Mouse (Mus musculus) C2C12 (cell line): ENCODE results near the gene Rpgrip1l.

Source experiments
- CTCF ChIP-seq: IDR thresholded peaks from one replicate; pipeline ENCODE4 v1.5.1; 2011; ENCODE audit not compliant: control insufficient read depth, insufficient read depth, insufficient read length
- MAX ChIP-seq: IDR thresholded peaks from one replicate; pipeline ENCODE4 v1.6.1; 2011; ENCODE audit warnings: mild to moderate bottlenecking, control low read depth
- MYOD1 ChIP-seq: IDR thresholded peaks from one replicate; pipeline ENCODE4 v1.6.1; 2011; ENCODE audit warnings: low read depth; ENCODE audit not compliant: control insufficient read depth, insufficient read length
- MYOG ChIP-seq: IDR thresholded peaks from one replicate; pipeline ENCODE4 v1.6.1; 2011; ENCODE audit not compliant: control insufficient read depth, insufficient read length; ENCODE audit errors: extremely low read depth

DNA sequence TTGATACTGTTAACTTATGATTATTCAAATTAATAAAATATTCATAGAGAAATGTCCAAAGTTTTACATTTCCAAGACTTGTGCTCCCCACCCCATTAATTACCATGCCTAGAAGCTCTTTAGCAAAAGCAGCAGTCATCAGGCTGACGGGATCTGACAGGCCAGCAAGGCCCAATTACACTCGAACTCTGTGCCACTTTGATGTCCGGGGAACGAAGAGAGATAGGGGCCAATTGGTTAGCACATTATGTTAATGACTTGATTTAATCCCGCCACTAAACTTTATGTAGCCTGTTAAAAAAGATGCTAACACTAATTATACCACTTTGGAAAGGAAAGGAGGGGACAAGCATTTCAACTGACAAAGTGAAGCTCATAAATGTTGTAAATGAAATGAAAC, 71.7 kb downstream of the Rpgrip1l start:
- TF ChIP-seq MYOD1 = no peak
- TF ChIP-seq MAX = no peak
- no peak for TF ChIP-seq CTCF
- TF ChIP-seq MYOG = no peak
